Mouse (Mus musculus): ENCODE measurements around the gene Gm49358. TPM values are rescaled to one million over a fixed set of nuclear protein-coding genes. Genes with fewer than 3 reads are reported as not detected.
A peak's percentile ranks its signal among the peaks of the same experiment; 100 is the strongest.

Gm49358 gene
- polyA plus RNA-seq, 1 experiment from 2014 or later = not detected

- 28% methylated on average over 12 of the region's 12 CpGs for WGBS
- Histone ChIP-seq H3K27me3 (replicated peaks; ENCODE audit: control insufficient read depth, insufficient read depth, low read length) (peaks cover 3% of the 10 kb centered on the region; the same call in 1 of the 2 replicates), H3K4me2 (replicated peaks; ENCODE audit: low read depth) (peak overlapping the region; percentile 96), H3K9me3 (ENCODE audit: control insufficient read depth) (no peaks in the 10 kb centered on the region), H3K4me1 (replicated peaks; ENCODE audit: control insufficient read depth, insufficient read depth, low read length) (0 out of 2 replicates have a peak, but pooled peaks cover 7% of the 10 kb centered on the region), H3K27ac (ENCODE audit: low read depth, low read length) (no peak overlapping the region), H3K36me3 (ENCODE audit: control insufficient read depth, insufficient read depth) (no peaks in the 10 kb centered on the region), H3K4me3 (ENCODE audit: low read depth, low read length) (peak overlapping the region; percentile 61), H3K9ac (ENCODE audit: low read depth, low read length) (peak overlapping the region; percentile 53; the same call in 1 of the 2 replicates)
- TF ChIP-seq CTCF (IDR thresholded peaks at IDR 0.05; ENCODE audit: low read depth) = no peak
- no peak for ATAC-seq
These were observed 16.2 kb downstream of the Gm49358 start for GRCm38 (mm10) chr10:86779816-86780500.

DNA sequence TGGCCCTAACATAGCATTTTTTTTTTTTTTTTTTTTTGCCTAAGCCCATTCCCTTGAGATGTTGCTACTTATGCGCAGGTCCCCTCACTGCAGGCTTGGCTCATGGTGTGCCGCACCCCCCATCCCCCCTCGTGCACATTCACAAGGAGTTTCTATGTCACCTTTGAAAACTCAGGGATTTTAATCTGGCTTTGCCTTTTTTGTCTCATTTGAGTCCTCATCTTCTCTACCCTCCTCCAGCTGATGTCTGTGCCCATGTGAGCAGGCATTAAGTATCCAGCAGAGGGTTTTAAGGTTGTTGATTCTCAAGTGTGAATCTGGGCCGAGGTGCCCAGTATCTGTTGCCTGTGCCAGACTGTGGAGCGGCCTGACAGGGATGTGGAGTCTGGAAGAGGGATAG is 17.9 kb downstream of the Gm49358 start:
- Histone ChIP-seq H3K4me2 (replicated peaks; ENCODE audit: low read depth) (no peak overlapping the region), H3K9me3 (ENCODE audit: control insufficient read depth) (no peaks in the 10 kb centered on the region), H3K4me1 (replicated peaks; ENCODE audit: control insufficient read depth, insufficient read depth, low read length) (0 out of 2 replicates have a peak, but pooled peaks cover 7% of the 10 kb centered on the region), H3K27ac (ENCODE audit: low read depth, low read length) (no peak overlapping the region), H3K9ac (ENCODE audit: low read depth, low read length) (no peak overlapping the region), H3K27me3 (replicated peaks; ENCODE audit: control insufficient read depth, insufficient read depth, low read length) (no peaks in the 10 kb centered on the region), H3K36me3 (ENCODE audit: control insufficient read depth, insufficient read depth) (no peaks in the 10 kb centered on the region), H3K4me3 (ENCODE audit: low read depth, low read length) (no peak overlapping the region)
- WGBS = 59% methylated on average over 5 of the region's 5 CpGs
- TF ChIP-seq CTCF (IDR thresholded peaks at IDR 0.05; ENCODE audit: low read depth) = no peak
- no peak for ATAC-seq

GRCm38 (mm10) chr10:86782656-86783055 is 18.9 kb downstream of the Gm49358 start:
- H3K27me3 ChIP-seq (replicated peaks; ENCODE audit: control insufficient read depth, insufficient read depth, low read length) = no peaks in the 10 kb centered on the region
- TF ChIP-seq CTCF (IDR thresholded peaks at IDR 0.05; ENCODE audit: low read depth) = no peak
- H3K4me1 ChIP-seq (replicated peaks; ENCODE audit: control insufficient read depth, insufficient read depth, low read length) = 0 out of 2 replicates have a peak, but pooled peaks cover 4% of the 10 kb centered on the region
- H3K9me3 ChIP-seq (ENCODE audit: control insufficient read depth) = no peaks in the 10 kb centered on the region
- 68% methylated on average over 5 of the region's 5 CpGs for WGBS
- H3K27ac ChIP-seq (ENCODE audit: low read depth, low read length) = no peak overlapping the region
- no peak overlapping the region for H3K4me2 ChIP-seq (replicated peaks; ENCODE audit: low read depth)
- H3K4me3 ChIP-seq (ENCODE audit: low read depth, low read length) = no peak overlapping the region
- H3K9ac ChIP-seq (ENCODE audit: low read depth, low read length) = no peak overlapping the region
- no peaks in the 10 kb centered on the region for H3K36me3 ChIP-seq (ENCODE audit: control insufficient read depth, insufficient read depth)
- ATAC-seq = no peak

DNA sequence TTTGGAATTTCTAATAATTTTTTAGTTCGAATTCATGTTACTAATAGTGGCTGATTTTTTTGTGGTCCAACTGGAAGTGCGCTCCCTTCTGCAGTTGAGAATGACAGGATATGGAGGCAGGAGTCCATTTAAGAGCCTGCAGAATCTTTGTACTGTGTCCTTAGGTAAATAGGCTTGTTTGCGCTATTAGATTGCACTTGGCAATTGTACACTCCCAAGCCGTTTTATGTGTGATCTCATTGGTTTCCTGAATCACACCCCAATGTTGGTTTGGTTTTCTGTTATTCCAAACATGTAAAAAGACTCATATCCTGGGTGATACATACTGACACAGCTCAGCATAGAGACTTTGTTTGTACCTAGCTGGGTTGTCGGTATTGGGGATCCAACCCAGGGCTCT is 19.8 kb downstream of the Gm49358 start:
- H3K9ac ChIP-seq (ENCODE audit: low read depth, low read length) = no peak overlapping the region
- TF ChIP-seq CTCF (IDR thresholded peaks at IDR 0.05; ENCODE audit: low read depth) = no peak
- H3K4me3 ChIP-seq (ENCODE audit: low read depth, low read length) = no peak overlapping the region
- no peak overlapping the region for H3K27ac ChIP-seq (ENCODE audit: low read depth, low read length)
- ATAC-seq = no peak
- H3K9me3 ChIP-seq (ENCODE audit: control insufficient read depth) = no peaks in the 10 kb centered on the region
- no peaks in the 10 kb centered on the region for H3K4me1 ChIP-seq (replicated peaks; ENCODE audit: control insufficient read depth, insufficient read depth, low read length)
- no peaks in the 10 kb centered on the region for H3K36me3 ChIP-seq (ENCODE audit: control insufficient read depth, insufficient read depth)
- H3K4me2 ChIP-seq (replicated peaks; ENCODE audit: low read depth) = no peak overlapping the region
- no peaks in the 10 kb centered on the region for H3K27me3 ChIP-seq (replicated peaks; ENCODE audit: control insufficient read depth, insufficient read depth, low read length)
- WGBS = 66% methylated on average over 5 of the region's 5 CpGs

GRCm38 (mm10) chr10:86784126-86784675 is 20.4 kb downstream of the Gm49358 start:
- H3K27me3 ChIP-seq (replicated peaks; ENCODE audit: control insufficient read depth, insufficient read depth, low read length) = no peaks in the 10 kb centered on the region
- 86% methylated on average over 5 of the region's 5 CpGs for WGBS
- no peak overlapping the region for H3K4me2 ChIP-seq (replicated peaks; ENCODE audit: low read depth)
- H3K27ac ChIP-seq (ENCODE audit: low read depth, low read length) = no peak overlapping the region
- ATAC-seq = no peak
- no peaks in the 10 kb centered on the region for H3K36me3 ChIP-seq (ENCODE audit: control insufficient read depth, insufficient read depth)
- no peak overlapping the region for H3K9ac ChIP-seq (ENCODE audit: low read depth, low read length)
- TF ChIP-seq CTCF (IDR thresholded peaks at IDR 0.05; ENCODE audit: low read depth) = no peak
- no peaks in the 10 kb centered on the region for H3K4me1 ChIP-seq (replicated peaks; ENCODE audit: control insufficient read depth, insufficient read depth, low read length)
- no peaks in the 10 kb centered on the region for H3K9me3 ChIP-seq (ENCODE audit: control insufficient read depth)
- H3K4me3 ChIP-seq (ENCODE audit: low read depth, low read length) = no peak overlapping the region

- no peak for ATAC-seq
- Histone ChIP-seq H3K4me1 (replicated peaks; ENCODE audit: control insufficient read depth, insufficient read depth, low read length) (no peaks in the 10 kb centered on the region), H3K27ac (ENCODE audit: low read depth, low read length) (no peak overlapping the region), H3K36me3 (ENCODE audit: control insufficient read depth, insufficient read depth) (no peaks in the 10 kb centered on the region), H3K9ac (ENCODE audit: low read depth, low read length) (no peak overlapping the region), H3K4me2 (replicated peaks; ENCODE audit: low read depth) (no peak overlapping the region), H3K27me3 (replicated peaks; ENCODE audit: control insufficient read depth, insufficient read depth, low read length) (no peaks in the 10 kb centered on the region), H3K9me3 (ENCODE audit: control insufficient read depth) (no peaks in the 10 kb centered on the region), H3K4me3 (ENCODE audit: low read depth, low read length) (no peak overlapping the region)
- no peak for TF ChIP-seq CTCF (IDR thresholded peaks at IDR 0.05; ENCODE audit: low read depth)
- 72% methylated on average over 2 of the region's 2 CpGs for WGBS
These were observed 21.6 kb downstream of the Gm49358 start for GRCm38 (mm10) chr10:86785396-86785795.
